Mouse (Mus musculus) olfactory bulb, adult 2 months (tissue): Measurements from ENCODE around the gene Jaml.

ENCODE experiments used
- CTCF ChIP-seq: fragments of 200-500 bp; IDR thresholded peaks from 2 replicates; pipeline ENCODE4 v1.5.1; 2012; ENCODE audit warnings: low read depth, mild to moderate bottlenecking, low read length, moderate library complexity; ENCODE audit not compliant: insufficient read depth
- POLR2A ChIP-seq: fragments of 200-500 bp; IDR thresholded peaks from 2 replicates; pipeline ENCODE4 v1.6.1; 2012; ENCODE audit warnings: mild to moderate bottlenecking, low read depth, low read length, moderate library complexity; ENCODE audit not compliant: insufficient read depth

DNA sequence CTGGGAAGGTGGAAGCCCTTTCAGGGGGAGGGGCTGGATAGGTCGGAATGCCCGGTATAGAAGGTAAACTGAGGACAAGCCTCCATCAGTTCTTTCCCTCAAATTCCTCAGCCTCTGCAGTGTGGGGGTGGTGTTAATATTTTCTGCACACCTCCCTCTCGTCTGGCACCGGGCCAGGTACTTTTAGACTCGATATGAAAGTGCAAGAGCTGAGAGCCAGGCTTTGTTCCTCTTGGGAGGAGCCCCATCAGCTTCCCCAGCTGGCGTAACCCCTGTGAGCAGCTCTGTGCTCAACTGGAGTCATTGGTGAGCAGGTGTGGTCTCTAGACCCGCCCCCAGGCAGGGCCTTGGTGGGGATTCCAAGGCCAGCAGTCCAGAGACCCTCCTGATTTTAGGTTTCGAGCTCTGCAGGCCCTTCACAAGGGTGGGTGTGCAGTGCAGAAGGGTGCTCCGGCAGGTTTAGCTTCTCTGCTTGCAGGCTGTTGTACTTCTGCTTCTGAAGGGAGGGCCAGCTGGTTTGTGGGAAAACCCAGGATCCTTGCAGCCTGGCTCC, 43.3 kb downstream of the Jaml start:
- TF ChIP-seq CTCF (no peak), POLR2A (no peak)
